Mouse (Mus musculus): ENCODE measurements around the gene Lsmem1. TPM values are rescaled to one million over a fixed set of nuclear protein-coding genes. Genes with fewer than 3 reads are reported as not detected.

The Lsmem1 gene
- total and polyA plus RNA-seq, 3 experiments = not detected

DNA sequence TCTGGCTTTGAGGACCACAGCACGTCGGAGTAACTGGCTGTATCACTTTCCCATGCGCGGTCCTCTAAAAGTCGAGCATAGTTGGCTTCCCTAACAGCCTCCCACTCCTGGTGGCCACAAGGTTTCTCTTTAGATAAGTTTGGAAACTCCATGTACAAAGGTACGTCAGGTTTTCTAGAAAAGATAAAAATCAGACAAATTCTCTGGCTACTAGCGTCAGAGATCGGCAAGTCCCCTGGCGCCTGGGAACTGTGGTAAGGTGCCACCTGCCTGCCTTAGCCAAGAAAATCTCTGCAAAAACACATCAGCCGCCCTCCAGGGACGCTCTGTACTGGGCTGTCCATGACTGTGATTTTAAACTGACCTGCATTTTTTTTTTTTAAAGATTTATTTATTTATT, 64.8 kb downstream of the Lsmem1 start:
- Histone ChIP-seq H3K79me2 (replicated peaks; ENCODE audit: control insufficient read depth, extremely low read depth, insufficient read depth, poor library complexity, severe bottlenecking) (no peaks in the 10 kb centered on the region), H3K27me3 (replicated peaks) (no peaks in the 10 kb centered on the region), H3K4me3 (replicated peaks in 1 of 3; ENCODE audit: low read depth in 2 of 3, low read length in 2 of 3, poor library complexity in 1 of 3) (no peak overlapping the region), H3K4me1 (ENCODE audit: control insufficient read depth in 1 of 2, insufficient read depth in 2 of 2) (no peaks in the 10 kb centered on the region), H3K27ac (ENCODE audit: insufficient read depth, low read depth) (no peak overlapping the region), H3K36me3 (replicated peaks in 1 of 2; ENCODE audit: control insufficient read depth in 1 of 2, insufficient read depth in 1 of 2, low read length in 1 of 2) (no peaks in the 10 kb centered on the region), H3K9ac (ENCODE audit: insufficient read depth, low read depth) (no peak overlapping the region), H3K9me3 (replicated peaks; ENCODE audit: low read length) (peaks cover 3% of the 10 kb centered on the region), H3K4me2 (ENCODE audit: insufficient read depth, low read depth, poor library complexity, severe bottlenecking) (no peak overlapping the region)
- in situ Hi-C loops (cut with MboI; ENCODE audit: low pct_ligation_motif_present, low pct_unique_long_range_greater_than_20kb, low sequenced_read_pairs) = no loop called here
- dilution Hi-C loops (cut with MboI; ENCODE audit: extremely low pct_ligation_motif_present, extremely low pct_unique_long_range_greater_than_20kb, low sequenced_read_pairs) = no loop called here
- no peak for DNase-seq (ENCODE audit: extremely low read depth)
- TF ChIP-seq ZNF384 (IDR thresholded peaks at IDR 0.05; ENCODE audit: low read depth, low read length) = no peak
- no peak for TF ChIP-seq TCF12 (IDR thresholded peaks at IDR 0.05; ENCODE audit: low read depth, low read length)
- TF ChIP-seq PAX5 (IDR thresholded peaks at IDR 0.05; ENCODE audit: low read length) = no peak
- TF ChIP-seq HCFC1 (IDR thresholded peaks at IDR 0.05; ENCODE audit: low read depth, low read length) = no peak
- no peak for TF ChIP-seq ZMIZ1 (IDR thresholded peaks at IDR 0.05; ENCODE audit: low read depth, low read length)
- TF ChIP-seq JUND (conservative IDR thresholded peaks at IDR 0.05; ENCODE audit: low read depth, low read length) = no peak
- TF ChIP-seq POLR2A (IDR thresholded peaks at IDR 0.05; ENCODE audit: low read depth, low read length) = no peak
- TF ChIP-seq UBTF (IDR thresholded peaks at IDR 0.05; ENCODE audit: low read depth, low read length) = no peak

DNA sequence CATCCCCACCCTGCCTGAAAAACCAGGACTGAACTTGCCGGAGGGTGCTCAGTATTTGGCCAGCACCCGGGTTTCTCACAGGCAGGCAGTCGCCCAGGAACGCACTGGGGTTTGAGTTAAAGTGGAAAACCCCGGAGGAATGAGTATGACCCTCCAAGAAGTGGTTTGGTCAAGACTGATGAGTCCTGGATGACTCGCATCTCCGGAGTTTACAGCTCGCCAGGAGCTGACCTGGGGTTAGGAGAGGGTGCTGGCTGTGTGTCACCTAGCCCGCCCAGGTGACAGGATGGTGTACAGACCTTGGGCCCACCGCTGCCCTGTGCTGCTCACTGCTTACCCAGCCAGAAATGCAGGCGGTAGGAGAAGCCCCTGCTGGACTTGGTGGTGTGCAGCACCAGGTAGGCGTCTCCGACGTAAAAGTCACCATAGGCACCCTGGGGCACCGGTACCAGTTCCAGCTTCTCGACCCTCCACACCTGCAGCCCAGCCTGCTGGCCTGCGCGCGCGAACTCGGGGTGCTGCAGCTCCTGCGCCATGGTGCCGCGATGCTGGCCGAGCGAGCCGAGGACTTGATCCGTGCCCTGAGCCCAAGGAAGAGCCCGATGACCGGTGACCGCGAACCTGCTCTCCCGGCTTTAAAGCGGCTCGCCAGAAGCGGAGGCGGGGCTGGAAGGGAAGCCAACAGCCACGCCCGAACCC, 65.6 kb downstream of the Lsmem1 start, which contains the start of gene Scin:
Gene Scin (minus strand): TSS at position 656 of the 699 bp plus-strand sequence.
- Histone ChIP-seq H3K4me3 (replicated peaks in 1 of 3; ENCODE audit: low read depth in 2 of 3, low read length in 2 of 3, poor library complexity in 1 of 3) (no peak within 1 kb of the TSS), H3K27me3 (replicated peaks) (no peaks in the 10 kb centered on the region), H3K4me1 (ENCODE audit: control insufficient read depth in 1 of 2, insufficient read depth in 2 of 2) (no peaks in the 10 kb centered on the region), H3K9ac (ENCODE audit: insufficient read depth, low read depth) (no peak within 1 kb of the TSS), H3K36me3 (replicated peaks in 1 of 2; ENCODE audit: control insufficient read depth in 1 of 2, insufficient read depth in 1 of 2, low read length in 1 of 2) (no peaks in the 10 kb centered on the region), H3K27ac (ENCODE audit: insufficient read depth, low read depth) (no peak within 1 kb of the TSS), H3K4me2 (ENCODE audit: insufficient read depth, low read depth, poor library complexity, severe bottlenecking) (no peak within 1 kb of the TSS), H3K79me2 (replicated peaks; ENCODE audit: control insufficient read depth, extremely low read depth, insufficient read depth, poor library complexity, severe bottlenecking) (no peaks in the 10 kb centered on the region), H3K9me3 (replicated peaks; ENCODE audit: low read length) (peaks cover 3% of the 10 kb centered on the region)
- dilution Hi-C loops (cut with MboI; ENCODE audit: extremely low pct_ligation_motif_present, extremely low pct_unique_long_range_greater_than_20kb, low sequenced_read_pairs) (no loop called here), in situ Hi-C loops (cut with MboI; ENCODE audit: low pct_ligation_motif_present, low pct_unique_long_range_greater_than_20kb, low sequenced_read_pairs) (no loop called here)
- no peak for DNase-seq (ENCODE audit: extremely low read depth)
- TF ChIP-seq JUN (IDR thresholded peaks at IDR 0.05; ENCODE audit: insufficient read depth, low read depth, low read length) (no peak), ELF1 (IDR thresholded peaks at IDR 0.05; ENCODE audit: low read depth, low read length) (no peak), IRF4 (IDR thresholded peaks at IDR 0.05; ENCODE audit: low read depth, low read length) (no peak), CHD1 (IDR thresholded peaks at IDR 0.05; ENCODE audit: low read depth, low read length) (no peak), MAFK (IDR thresholded peaks at IDR 0.05; ENCODE audit: insufficient replicate concordance, low read length) (no peak), USF2 (conservative IDR thresholded peaks at IDR 0.05; ENCODE audit: low read depth, low read length) (no peak), NELFE (IDR thresholded peaks at IDR 0.05; ENCODE audit: low read depth, low read length) (no peak), ZC3H11A (IDR thresholded peaks at IDR 0.05; ENCODE audit: low read depth, low read length) (no peak), UBTF (IDR thresholded peaks at IDR 0.05; ENCODE audit: low read depth, low read length) (no peak), USF1 (IDR thresholded peaks at IDR 0.05; ENCODE audit: low read depth, low read length) (no peak), NRF1 (IDR thresholded peaks at IDR 0.05; ENCODE audit: low read depth, low read length) (no peak), MAX (IDR thresholded peaks at IDR 0.05; ENCODE audit: low read length) (no peak), MXI1 (IDR thresholded peaks at IDR 0.05; ENCODE audit: low read depth, low read length) (no peak), E2F4 (IDR thresholded peaks at IDR 0.05; ENCODE audit: insufficient replicate concordance, low read depth, low read length) (no peak)
